25 mouse cellular contexts compared by ENCODE assay signal in the genomic region with DNA sequence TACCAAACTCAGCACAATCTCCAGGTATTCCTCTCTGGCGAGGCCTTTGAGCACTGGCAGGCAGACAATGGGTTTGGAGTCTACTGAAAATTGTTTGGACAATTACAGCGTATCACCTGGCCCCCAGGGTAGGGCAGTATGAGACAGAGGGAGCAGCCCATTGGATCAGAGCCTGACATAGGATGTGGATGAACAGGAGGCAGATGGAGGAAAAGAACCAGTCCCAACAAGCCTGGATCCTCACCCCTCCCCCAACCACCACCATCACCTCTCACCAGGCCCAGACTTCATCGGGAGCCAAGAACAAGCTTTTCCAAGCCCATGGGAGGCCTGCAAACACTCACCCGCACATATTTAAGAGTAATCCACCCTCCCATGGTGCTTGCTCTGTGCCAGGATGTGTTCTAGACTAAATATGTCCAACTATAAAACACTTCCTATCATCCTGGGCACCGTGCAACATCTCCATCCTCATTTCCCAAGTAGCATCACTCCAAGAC. TPM values are rescaled to one million over a fixed set of nuclear protein-coding genes. Genes with fewer than 3 reads are reported as not detected.
DNase-seq lines count a peak whose midpoint lies in the region; ATAC-seq lines count a peak whose summit lies in the region.
"Had no signal": no experiment of that assay in that cellular context is flagged by ENCODE, and none has a peak within 500 bp of the region (broad histone marks: within the 10 kb centered on the region; RNA-seq: fewer than 3 reads in every experiment).

No protein-coding gene starts in this region.

- H3K9me3 ChIP-seq in lung, embryonic 16.5 days (ENCODE audit: control insufficient read depth, low read length): no peaks in the 10 kb centered on the region
- H3K9me3 ChIP-seq in intestine, embryonic 15.5 days: no peaks in the 10 kb centered on the region
- H3K9me3 ChIP-seq: hindbrain, embryonic 15.5 days; limb, embryonic 15.5 days; liver, embryonic 15.5 days; megakaryocyte, embryonic 14.5 days; midbrain, embryonic 12.5 days; neural tube, embryonic 13.5 days had no signal

- peak; percentile 53 for DNase-seq in cerebellum, adult 9-11 months
- no peak for DNase-seq in cerebellum, postnatal 4 days (ENCODE audit: low spot score in 2 of 2)
- DNase-seq in lung, postnatal 25 days (ENCODE audit: low spot score): no peak
- DNase-seq in lung, postnatal 10 days: peak; percentile 59
- DNase-seq in left cerebral cortex, adult 8-10 months (ENCODE audit: low spot score in 2 of 2): no peak
- DNase-seq: adrenal gland, postnatal 25 days; gastrocnemius, postnatal 14 days; heart, adult 11 months; heart, postnatal 4 days; kidney, adult 2 months; kidney, postnatal 36 days; left cerebral cortex, postnatal 4 days; thymus, adult 2 months; thymus, postnatal 36 days had no signal

- ATAC-seq in lung, embryonic 16.5 days (ENCODE audit: low read depth): peak; percentile 37
- ATAC-seq in intestine, embryonic 15.5 days: no peak
- ATAC-seq: forebrain, embryonic 14.5 days had no signal

- peaks cover 12% of the 10 kb centered on the region for H3K27me3 ChIP-seq in lung, embryonic 16.5 days (ENCODE audit: control insufficient read depth, insufficient read depth, low read depth, low read length)
- peaks cover 11% of the 10 kb centered on the region for H3K27me3 ChIP-seq in intestine, embryonic 15.5 days (replicated peaks)

- no peak overlapping the region for H3K9ac ChIP-seq in lung, embryonic 16.5 days (ENCODE audit: low read length)
- no peak overlapping the region for H3K9ac ChIP-seq in intestine, embryonic 15.5 days
- H3K9ac ChIP-seq: hindbrain, embryonic 15.5 days; limb, embryonic 15.5 days; liver, embryonic 15.5 days; midbrain, embryonic 12.5 days; neural tube, embryonic 13.5 days had no signal

- no peaks in the 10 kb centered on the region for H3K36me3 ChIP-seq in lung, embryonic 16.5 days (ENCODE audit: control insufficient read depth, insufficient read depth, low read length)
- H3K36me3 ChIP-seq in intestine, embryonic 15.5 days: no peaks in the 10 kb centered on the region
- H3K36me3 ChIP-seq: hindbrain, embryonic 15.5 days; limb, embryonic 15.5 days; liver, embryonic 15.5 days; midbrain, embryonic 12.5 days; neural tube, embryonic 13.5 days had no signal

- H3K4me3 ChIP-seq in lung, embryonic 16.5 days (ENCODE audit: low read length): no peak overlapping the region
- no peak overlapping the region for H3K4me3 ChIP-seq in intestine, embryonic 15.5 days (replicated peaks)
- H3K4me3 ChIP-seq: hindbrain, embryonic 15.5 days; layer of hippocampus, adult 2 months; limb, embryonic 15.5 days; liver, embryonic 15.5 days; megakaryocyte, embryonic 14.5 days; midbrain, embryonic 12.5 days; neural tube, embryonic 13.5 days had no signal

- H3K27ac ChIP-seq in lung, embryonic 16.5 days (ENCODE audit: low read length): no peak overlapping the region
- no peak overlapping the region for H3K27ac ChIP-seq in intestine, embryonic 15.5 days
- H3K27ac ChIP-seq: hindbrain, embryonic 15.5 days; layer of hippocampus, adult 2 months; limb, embryonic 15.5 days; midbrain, embryonic 12.5 days; neural tube, embryonic 13.5 days had no signal

- 54% methylated on average over 5 of the region's 5 CpGs for WGBS in lung, embryonic 16.5 days
- 62% methylated on average over 5 of the region's 5 CpGs for WGBS in intestine, embryonic 15.5 days

- H3K4me1 ChIP-seq in lung, embryonic 16.5 days (replicated peaks; ENCODE audit: control insufficient read depth, insufficient read depth, low read length): peaks cover 4% of the 10 kb centered on the region
- peaks cover 11% of the 10 kb centered on the region for H3K4me1 ChIP-seq in intestine, embryonic 15.5 days (replicated peaks)

- H3K4me2 ChIP-seq in lung, embryonic 16.5 days (ENCODE audit: low read depth, low read length): no peak overlapping the region
- H3K4me2 ChIP-seq in intestine, embryonic 15.5 days (replicated peaks): no peak overlapping the region
- H3K4me2 ChIP-seq: heart, embryonic 11.5 days; hindbrain, embryonic 15.5 days; limb, embryonic 15.5 days; midbrain, embryonic 12.5 days; neural tube, embryonic 13.5 days had no signal

RNA-seq across cellular contexts. Expression of a gene that starts 6.5 kb away (rescaled TPM):
- polyA plus RNA-seq in lung, embryonic 16.5 days (2015; fragmentation: Nextera tagmentation; extraction: Ambion mirVana): 14.1 and 14.6 TPM in 2 replicates
- 10 to 100 TPM; 33.5 to 45.1 (median 43.5) TPM for total RNA-seq in left cerebral cortex, adult 8-10 months (2022)
- polyA plus RNA-seq in intestine, embryonic 15.5 days (2015; fragmentation: Nextera tagmentation; extraction: Ambion mirVana): 4.6 and 4.9 TPM in 2 replicates

RNA-seq across cellular contexts. Expression of a gene that starts 11.7 kb away (rescaled TPM):
- 38.6 and 44.0 TPM in 2 replicates for polyA plus RNA-seq in lung, embryonic 16.5 days (2015; fragmentation: Nextera tagmentation; extraction: Ambion mirVana)
- total RNA-seq in left cerebral cortex, adult 8-10 months (2022): 10 to 100 TPM; 26.4 to 33.9 (median 31.3) TPM
- 72.6 and 77.4 TPM in 2 replicates for polyA plus RNA-seq in intestine, embryonic 15.5 days (2015; fragmentation: Nextera tagmentation; extraction: Ambion mirVana)

RNA-seq across cellular contexts. Expression of a gene that starts 41.8 kb away (rescaled TPM):
- 96.8 and 108 TPM in 2 replicates for polyA plus RNA-seq in lung, embryonic 16.5 days (2015; fragmentation: Nextera tagmentation; extraction: Ambion mirVana)
- total RNA-seq in left cerebral cortex, adult 8-10 months (2022): 10 to 100 TPM; 59.8 to 68.7 (median 65.7) TPM
- polyA plus RNA-seq in intestine, embryonic 15.5 days (2015; fragmentation: Nextera tagmentation; extraction: Ambion mirVana): 86.6 and 92.6 TPM in 2 replicates

Comparison
In these comparisons a context has a peak if more than half of its experiments do, and no peak if none do; other contexts are left out.
1. DNase-seq: peak in cerebellum, adult 9-11 months (single experiment) and lung, postnatal 10 days (single experiment); none in cerebellum, postnatal 4 days (0 of 2), lung, postnatal 25 days (single experiment) and left cerebral cortex, adult 8-10 months (0 of 2).